Mouse (Mus musculus) forebrain, embryonic 14.5 days (tissue): ENCODE measurements around the gene Eng. TPM values are rescaled to one million over a fixed set of nuclear protein-coding genes. Genes with fewer than 3 reads are reported as not detected.

Experiments used
- ATAC-seq: fragments of 200-750 bp; cut with Nextera tagmentation; 2 replicates; pipeline ENCODE4 v1.8.0; 2017; ENCODE audit warnings: mild to moderate bottlenecking, moderate library complexity
- DNase-seq: peaks from one replicate; pipeline ENCODE4 v3.0.0-alpha.2; 2015; ENCODE audit warnings: low spot score
- H3K27ac ChIP-seq: fragments of 300-500 bp; sonication (generic); 2 replicates; pipeline ENCODE4 v1.5.1; 2014; ENCODE audit warnings: low read depth, mild to moderate bottlenecking, control low read depth, low read length, moderate library complexity
- H3K27me3 ChIP-seq: fragments of 300-500 bp; sonication (generic); replicated peaks from 2 replicates; pipeline ENCODE4 v1.6.1; 2014; ENCODE audit warnings: low read length, control low read depth, mixed read lengths; ENCODE audit not compliant: control insufficient read depth, insufficient read depth
- H3K36me3 ChIP-seq: fragments of 300-500 bp; sonication (generic); 2 replicates; pipeline ENCODE4 v1.6.1; 2014; ENCODE audit warnings: low read length, control low read depth; ENCODE audit not compliant: control insufficient read depth, insufficient read depth
- H3K4me1 ChIP-seq: fragments of 300-500 bp; sonication (generic); 2 replicates; pipeline ENCODE4 v1.6.1; 2014; ENCODE audit warnings: antibody characterized with exemption, low read length, control low read depth; ENCODE audit not compliant: control insufficient read depth, insufficient read depth
- H3K4me2 ChIP-seq: fragments of 300-500 bp; sonication (generic); 2 replicates; pipeline ENCODE4 v1.6.1; 2014; ENCODE audit warnings: mild to moderate bottlenecking, control low read depth, low read length
- H3K4me3 ChIP-seq: fragments of 300-500 bp; sonication (generic); 2 replicates; pipeline ENCODE4 v1.5.1; 2014; ENCODE audit warnings: low read depth, low read length, control low read depth
- H3K9ac ChIP-seq: fragments of 300-500 bp; sonication (generic); 2 replicates; pipeline ENCODE4 v1.6.1; 2014; ENCODE audit warnings: mild to moderate bottlenecking, low read length, control low read depth, moderate library complexity
- H3K9me3 ChIP-seq: fragments of 300-500 bp; sonication (generic); replicated peaks from 2 replicates; pipeline ENCODE4 v1.6.1; 2016; ENCODE audit warnings: low read length, control low read depth, mixed read lengths; ENCODE audit not compliant: control insufficient read depth
- WGBS: fragments of 180-500 bp; shearing (Covaris S2); extraction: QIAGEN DNeasy Blood & Tissue Kit; methylation state at CpG from one replicate; pipeline ENCODE4 v1.1.7; 2014; 5-methylcytosine and 5-hydroxymethylcytosine counted together
- polyA plus RNA-seq: library from polyadenylated mRNA; unstranded; fragments of >200 nt; fragmentation: Nextera tagmentation; extraction: Ambion mirVana; gene quantifications from 2 replicates; pipeline ENCODE4 v1.2.1, GENCODE M21; 2014

Eng gene
- polyA plus RNA-seq, 1 experiment from 2014 or later: 15.0 TPM

- DNase-seq: no peak
- Histone ChIP-seq H3K4me2 (no peak overlapping the region), H3K9me3 (no peaks in the 10 kb centered on the region), H3K4me1 (no peaks in the 10 kb centered on the region), H3K9ac (no peak overlapping the region), H3K36me3 (peaks cover 26% of the 10 kb centered on the region), H3K4me3 (no peak overlapping the region), H3K27ac (no peak overlapping the region), H3K27me3 (no peaks in the 10 kb centered on the region)
- ATAC-seq: no peak
- 62% methylated on average over 7 of the region's 7 CpGs for WGBS
Observed at GRCm38 (mm10) chr2:32680051-32680451, 33.7 kb downstream of the Eng start.

- Histone ChIP-seq H3K9me3 (no peaks in the 10 kb centered on the region), H3K4me3 (no peak overlapping the region), H3K27me3 (no peaks in the 10 kb centered on the region), H3K4me1 (no peaks in the 10 kb centered on the region), H3K4me2 (no peak overlapping the region), H3K27ac (no peak overlapping the region), H3K36me3 (peaks cover 35% of the 10 kb centered on the region), H3K9ac (no peak overlapping the region)
- DNase-seq (no peak), ATAC-seq (no peak)
- WGBS: 90% methylated on average over 19 of the region's 19 CpGs
Observed at GRCm38 (mm10) chr2:32680961-32681650, 34.7 kb downstream of the Eng start.

GRCm38 (mm10) chr2:32681754-32682153 is 35.4 kb downstream of the Eng start:
- Histone ChIP-seq H3K4me1 (no peaks in the 10 kb centered on the region), H3K27ac (no peak overlapping the region), H3K4me2 (no peak overlapping the region), H3K36me3 (peaks cover 40% of the 10 kb centered on the region), H3K27me3 (no peaks in the 10 kb centered on the region), H3K4me3 (no peak overlapping the region), H3K9me3 (no peaks in the 10 kb centered on the region), H3K9ac (no peak overlapping the region)
- no peak for ATAC-seq
- 63% methylated on average over 6 of the region's 6 CpGs for WGBS
- DNase-seq: no peak

GRCm38 (mm10) chr2:32682721-32683417 is 36.5 kb downstream of the Eng start:
- DNase-seq (no peak), ATAC-seq (no peak)
- H3K9ac ChIP-seq: no peak overlapping the region
- H3K4me2 ChIP-seq: no peak overlapping the region
- H3K36me3 ChIP-seq: peaks cover 48% of the 10 kb centered on the region
- H3K4me3 ChIP-seq: no peak overlapping the region
- H3K4me1 ChIP-seq: no peaks in the 10 kb centered on the region
- H3K27me3 ChIP-seq: no peaks in the 10 kb centered on the region
- no peak overlapping the region for H3K27ac ChIP-seq
- H3K9me3 ChIP-seq: no peaks in the 10 kb centered on the region
- WGBS: 82% methylated on average over 14 of the region's 14 CpGs

GRCm38 (mm10) chr2:32683701-32684100 is 37.3 kb downstream of the Eng start:
- Histone ChIP-seq H3K9me3 (no peaks in the 10 kb centered on the region), H3K4me1 (no peaks in the 10 kb centered on the region), H3K4me3 (no peak overlapping the region), H3K9ac (no peak overlapping the region), H3K27me3 (no peaks in the 10 kb centered on the region), H3K36me3 (peaks cover 48% of the 10 kb centered on the region), H3K27ac (no peak overlapping the region), H3K4me2 (no peak overlapping the region)
- DNase-seq (no peak), ATAC-seq (no peak)
- WGBS: 90% methylated on average over 10 of the region's 10 CpGs

- DNase-seq: no peak
- Histone ChIP-seq H3K9ac (no peak overlapping the region), H3K4me1 (no peaks in the 10 kb centered on the region), H3K9me3 (no peaks in the 10 kb centered on the region), H3K36me3 (peaks cover 48% of the 10 kb centered on the region), H3K27ac (no peak overlapping the region), H3K4me2 (no peak overlapping the region), H3K4me3 (no peak overlapping the region), H3K27me3 (no peaks in the 10 kb centered on the region)
- no peak for ATAC-seq
- 91% methylated on average over 15 of the region's 15 CpGs for WGBS
Observed at GRCm38 (mm10) chr2:32684681-32685428, 38.5 kb downstream of the Eng start.

GRCm38 (mm10) chr2:32685807-32686206 is 39.4 kb downstream of the Eng start:
- H3K36me3 ChIP-seq: peaks cover 48% of the 10 kb centered on the region
- ATAC-seq: no peak

GRCm38 (mm10) chr2:32686640-32687039 is 40.2 kb downstream of the Eng start:
- Histone ChIP-seq H3K4me2 (no peak overlapping the region), H3K9ac (no peak overlapping the region), H3K4me3 (no peak overlapping the region), H3K36me3 (peaks cover 48% of the 10 kb centered on the region), H3K27me3 (no peaks in the 10 kb centered on the region), H3K9me3 (no peaks in the 10 kb centered on the region), H3K27ac (no peak overlapping the region), H3K4me1 (no peaks in the 10 kb centered on the region)
- DNase-seq (no peak), ATAC-seq (no peak)
- WGBS: 90% methylated on average over 6 of the region's 6 CpGs

More at GRCm38 (mm10) chr2:32685807-32686206, 39.4 kb downstream of the Eng start:
- H3K4me2 ChIP-seq: no peak overlapping the region
- 97% methylated on average over 3 of the region's 3 CpGs for WGBS
- H3K4me3 ChIP-seq: no peak overlapping the region
- no peaks in the 10 kb centered on the region for H3K4me1 ChIP-seq
- H3K27me3 ChIP-seq: no peaks in the 10 kb centered on the region
- no peak overlapping the region for H3K27ac ChIP-seq
- no peak overlapping the region for H3K9ac ChIP-seq
- H3K9me3 ChIP-seq: no peaks in the 10 kb centered on the region
- no peak for DNase-seq

- DNase-seq: no peak
- H3K4me1 ChIP-seq: no peaks in the 10 kb centered on the region
- no peaks in the 10 kb centered on the region for H3K27me3 ChIP-seq
- no peak overlapping the region for H3K27ac ChIP-seq
- H3K4me3 ChIP-seq: no peak overlapping the region
- peaks cover 44% of the 10 kb centered on the region for H3K36me3 ChIP-seq
- ATAC-seq: no peak
- no peaks in the 10 kb centered on the region for H3K9me3 ChIP-seq
- no peak overlapping the region for H3K4me2 ChIP-seq
- no peak overlapping the region for H3K9ac ChIP-seq
- 93% methylated on average over 8 of the region's 8 CpGs for WGBS
Observed at GRCm38 (mm10) chr2:32687562-32687961, 41.2 kb downstream of the Eng start.
